Mouse (Mus musculus): ENCODE data around the gene Dusp22. TPM values are rescaled to one million over a fixed set of nuclear protein-coding genes. Genes with fewer than 3 reads are reported as not detected.

The Dusp22 gene
- total and polyA plus RNA-seq, 2 experiments from 2014 or later, result 19.8 to 22.0 TPM

DNA sequence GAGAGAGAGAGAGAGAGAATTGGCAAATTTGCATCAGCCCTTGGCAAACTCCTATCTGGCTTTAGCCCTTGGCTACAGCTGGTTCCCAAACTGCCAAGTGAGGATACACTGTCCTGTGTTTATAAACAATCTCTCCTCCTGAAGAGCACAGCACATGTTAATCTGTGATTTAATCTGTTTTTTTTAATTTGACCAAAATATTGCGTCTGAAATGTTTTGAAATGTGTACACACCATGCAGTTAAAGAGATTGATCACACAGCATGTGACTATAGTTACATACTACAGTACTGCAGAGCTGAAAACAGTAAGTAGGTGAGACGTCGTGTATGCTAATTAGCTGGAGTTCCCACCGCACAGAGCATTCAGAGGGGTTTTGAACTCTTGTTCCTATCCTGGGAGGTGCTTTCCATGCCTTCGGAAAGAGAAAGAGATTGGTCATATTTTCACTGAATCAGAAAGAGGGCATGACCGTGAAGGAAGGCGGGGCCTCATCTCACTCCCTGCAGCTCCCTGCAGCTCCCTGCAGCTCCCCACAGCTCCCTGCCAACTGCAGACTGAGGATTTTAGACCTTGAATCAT, 65.0 kb downstream of the Dusp22 start:
- TF ChIP-seq CTCF (IDR thresholded peaks at IDR 0.05; ENCODE audit: low read depth), result no peak
- no peak overlapping the region for H3K27ac ChIP-seq (ENCODE audit: low read depth, low read length)
- DNase-seq (peak; percentile 31), ATAC-seq (peak; percentile 68)
- H3K36me3 ChIP-seq (ENCODE audit: insufficient read depth), result no peaks in the 10 kb centered on the region
- 19% methylated on average over 7 of the region's 7 CpGs for WGBS
- no peak overlapping the region; the same call in 1 of the 2 replicates for H3K4me3 ChIP-seq (ENCODE audit: low read depth, low read length)
- H3K27me3 ChIP-seq (ENCODE audit: insufficient read depth, low read length), result no peaks in the 10 kb centered on the region; the same call in 1 of the 2 replicates
- no peaks in the 10 kb centered on the region for H3K9me3 ChIP-seq (ENCODE audit: low read length)
- H3K9ac ChIP-seq, result no peak overlapping the region
- peak overlapping the region; percentile 22 for H3K4me2 ChIP-seq (ENCODE audit: low read depth)
- H3K4me1 ChIP-seq (ENCODE audit: insufficient read depth), result no peaks in the 10 kb centered on the region

DNA sequence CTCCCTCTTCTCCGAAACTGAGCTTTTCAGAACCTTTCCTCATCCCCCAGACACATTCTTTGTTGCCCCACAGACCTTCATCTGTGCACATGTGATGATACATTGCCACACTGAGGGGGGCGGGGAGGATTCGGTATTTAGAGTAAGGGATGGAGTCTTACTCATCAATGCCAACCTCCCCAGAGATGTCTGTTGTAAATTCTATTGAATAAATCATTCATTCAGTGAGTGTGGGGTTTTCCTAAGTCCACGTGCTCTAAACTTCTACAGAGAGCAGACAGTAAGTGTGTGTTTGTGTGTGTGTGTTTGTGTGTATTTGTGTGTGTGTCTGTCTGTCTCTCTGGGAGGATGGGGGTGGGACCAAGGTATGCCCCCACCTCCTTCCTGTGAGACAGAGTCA, 67.1 kb downstream of the Dusp22 start:
- WGBS, result 95% methylated on average over 4 of the region's 4 CpGs
- no peak for ATAC-seq

DNA sequence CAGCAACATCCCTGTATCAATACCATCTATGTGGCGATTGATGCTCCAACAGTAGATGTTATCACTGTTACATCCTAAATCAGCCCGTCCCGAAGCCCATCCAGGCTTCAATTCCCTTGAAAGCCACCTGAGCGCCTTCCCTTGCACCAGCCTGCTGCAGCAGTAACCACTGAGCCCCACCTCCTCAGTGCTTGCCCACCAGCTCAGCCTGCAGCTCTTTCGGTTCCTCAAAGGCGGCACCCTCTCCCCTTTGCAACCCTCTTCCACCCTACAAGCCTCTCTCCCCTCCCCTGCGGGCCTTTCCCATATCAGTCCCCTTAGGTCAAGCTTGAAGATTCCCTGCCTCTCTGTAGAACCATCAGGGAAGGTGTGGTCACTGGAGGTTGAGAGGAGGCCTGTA, 68.4 kb downstream of the Dusp22 start:
- TF ChIP-seq CTCF (IDR thresholded peaks at IDR 0.05; ENCODE audit: low read depth), result no peak
- Histone ChIP-seq H3K9me3 (ENCODE audit: low read length) (no peaks in the 10 kb centered on the region), H3K27me3 (ENCODE audit: insufficient read depth, low read length) (no peaks in the 10 kb centered on the region; the same call in 1 of the 2 replicates), H3K4me1 (ENCODE audit: insufficient read depth) (no peaks in the 10 kb centered on the region), H3K27ac (ENCODE audit: low read depth, low read length) (no peak overlapping the region), H3K4me3 (ENCODE audit: low read depth, low read length) (no peak overlapping the region), H3K36me3 (ENCODE audit: insufficient read depth) (no peaks in the 10 kb centered on the region), H3K4me2 (ENCODE audit: low read depth) (no peak overlapping the region), H3K9ac (no peak overlapping the region)
- DNase-seq, result no peak
- ATAC-seq, result no peak
- WGBS, result 94% methylated on average over 7 of the region's 7 CpGs

More for the DNA sequence above, 67.1 kb downstream of the Dusp22 start:
- no peak overlapping the region for H3K27ac ChIP-seq (ENCODE audit: low read depth, low read length)
- H3K4me1 ChIP-seq (ENCODE audit: insufficient read depth), result no peaks in the 10 kb centered on the region
- H3K4me2 ChIP-seq (ENCODE audit: low read depth), result no peak overlapping the region
- H3K4me3 ChIP-seq (ENCODE audit: low read depth, low read length), result no peak overlapping the region
- no peak for TF ChIP-seq CTCF (IDR thresholded peaks at IDR 0.05; ENCODE audit: low read depth)
- no peaks in the 10 kb centered on the region for H3K9me3 ChIP-seq (ENCODE audit: low read length)
- H3K27me3 ChIP-seq (ENCODE audit: insufficient read depth, low read length), result no peaks in the 10 kb centered on the region; the same call in 1 of the 2 replicates
- no peak for DNase-seq
- H3K36me3 ChIP-seq (ENCODE audit: insufficient read depth), result no peaks in the 10 kb centered on the region
- H3K9ac ChIP-seq, result no peak overlapping the region

DNA sequence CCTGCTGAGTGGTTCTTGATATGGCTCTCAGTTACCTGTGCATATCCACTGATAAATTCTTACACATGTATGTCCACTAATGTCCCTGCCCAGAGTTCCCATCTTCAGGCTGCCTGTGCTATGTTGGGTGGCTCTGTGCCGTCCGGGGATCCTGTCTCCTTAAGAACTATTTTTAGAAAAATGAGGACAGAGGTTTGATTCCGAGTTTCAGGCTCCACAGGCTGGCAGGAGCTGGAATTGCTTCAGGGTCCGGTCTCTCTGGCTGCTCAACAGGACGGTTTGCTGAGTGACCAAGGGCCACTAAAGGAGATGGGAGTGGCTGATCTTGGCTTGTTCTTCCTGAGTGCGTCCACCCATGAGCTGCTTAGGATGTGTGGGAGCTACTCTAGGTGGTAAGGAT, 69.4 kb downstream of the Dusp22 start:
- ATAC-seq (no peak), DNase-seq (no peak)
- H3K9ac ChIP-seq, result no peak overlapping the region
- H3K9me3 ChIP-seq (ENCODE audit: low read length), result no peaks in the 10 kb centered on the region
- no peak overlapping the region for H3K4me2 ChIP-seq (ENCODE audit: low read depth)
- no peaks in the 10 kb centered on the region for H3K4me1 ChIP-seq (ENCODE audit: insufficient read depth)
- TF ChIP-seq CTCF (IDR thresholded peaks at IDR 0.05; ENCODE audit: low read depth), result 0 out of 2 replicates have a peak, but pooled peaks have one; percentile 4
- H3K36me3 ChIP-seq (ENCODE audit: insufficient read depth), result no peaks in the 10 kb centered on the region
- no peak overlapping the region for H3K27ac ChIP-seq (ENCODE audit: low read depth, low read length)
- 58% methylated on average over 6 of the region's 6 CpGs for WGBS
- no peak overlapping the region for H3K4me3 ChIP-seq (ENCODE audit: low read depth, low read length)
- no peaks in the 10 kb centered on the region; the same call in 1 of the 2 replicates for H3K27me3 ChIP-seq (ENCODE audit: insufficient read depth, low read length)

DNA sequence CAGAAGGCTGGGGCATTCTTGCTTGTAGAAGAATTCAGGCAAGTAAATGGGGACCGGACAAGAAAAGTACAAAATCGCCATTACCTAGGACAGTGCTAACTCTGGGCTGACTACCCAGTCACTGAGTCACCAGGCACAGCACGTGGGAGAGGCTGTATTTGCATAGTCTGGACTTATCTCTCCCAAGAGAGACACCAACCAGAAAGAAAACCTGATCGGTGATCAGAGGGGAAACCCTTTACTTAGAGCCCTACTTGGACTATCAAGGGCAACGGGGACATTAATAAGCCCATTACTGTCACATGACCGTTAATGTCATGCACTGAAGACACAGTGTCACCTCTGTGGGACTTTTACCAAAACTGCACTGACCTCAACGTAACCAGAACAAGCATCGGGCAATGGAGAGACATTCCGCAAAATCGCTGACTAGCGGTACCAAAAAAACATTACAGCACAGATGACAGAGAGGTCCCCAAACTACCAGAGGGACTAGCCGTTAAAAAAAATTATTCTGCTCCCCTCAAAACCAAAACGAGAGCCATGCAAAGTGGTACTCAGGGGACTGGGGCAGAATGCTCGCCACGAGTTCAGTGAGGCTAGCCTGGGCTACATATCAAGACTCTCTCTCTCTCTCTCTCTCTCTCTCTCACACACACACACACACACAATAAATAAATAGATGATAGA, 70.5 kb downstream of the Dusp22 start:
- TF ChIP-seq CTCF (IDR thresholded peaks at IDR 0.05; ENCODE audit: low read depth), result no peak
- H3K4me3 ChIP-seq (ENCODE audit: low read depth, low read length), result no peak overlapping the region
- H3K9me3 ChIP-seq (ENCODE audit: low read length), result no peaks in the 10 kb centered on the region
- no peak overlapping the region for H3K27ac ChIP-seq (ENCODE audit: low read depth, low read length)
- no peak overlapping the region for H3K4me2 ChIP-seq (ENCODE audit: low read depth)
- no peaks in the 10 kb centered on the region; the same call in 1 of the 2 replicates for H3K27me3 ChIP-seq (ENCODE audit: insufficient read depth, low read length)
- DNase-seq (no peak), ATAC-seq (no peak)
- WGBS, result 89% methylated on average over 15 of the region's 15 CpGs
- H3K36me3 ChIP-seq (ENCODE audit: insufficient read depth), result no peaks in the 10 kb centered on the region
- no peak overlapping the region for H3K9ac ChIP-seq
- no peaks in the 10 kb centered on the region for H3K4me1 ChIP-seq (ENCODE audit: insufficient read depth)

DNA sequence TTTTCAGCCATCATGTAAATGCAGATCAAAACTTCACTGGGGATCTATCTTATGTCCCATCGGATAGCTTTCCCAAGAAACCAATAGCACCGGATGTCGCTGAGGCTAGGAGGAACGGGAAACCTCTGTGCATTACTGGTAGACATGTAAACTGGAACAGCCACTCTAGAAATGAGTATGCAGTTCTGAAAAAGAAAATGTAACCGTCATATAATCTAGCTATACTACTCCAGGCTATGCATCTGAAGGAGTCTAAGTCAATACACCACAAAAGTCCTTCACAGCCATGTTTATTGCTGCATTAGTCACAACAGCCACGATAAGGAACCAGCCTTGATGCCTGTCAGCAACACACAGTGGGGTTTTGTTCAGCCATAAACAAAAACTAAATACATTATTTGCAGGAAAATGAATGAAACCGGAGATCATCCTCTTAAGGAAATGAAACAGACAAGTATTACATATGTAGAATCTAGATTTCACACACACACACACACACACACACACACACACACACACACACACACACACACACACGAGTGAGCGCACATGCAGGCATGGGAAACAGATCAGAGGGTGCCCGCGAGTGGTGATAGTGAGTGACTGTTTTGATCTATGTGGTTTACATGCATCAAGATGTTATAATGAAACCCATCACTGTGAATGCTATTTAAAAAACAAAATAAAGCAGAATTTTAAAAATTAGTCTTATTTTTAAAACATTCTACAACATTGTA, 73.1 kb downstream of the Dusp22 start:
- Histone ChIP-seq H3K4me2 (ENCODE audit: low read depth) (no peak overlapping the region), H3K27me3 (ENCODE audit: insufficient read depth, low read length) (no peaks in the 10 kb centered on the region; the same call in 1 of the 2 replicates), H3K27ac (ENCODE audit: low read depth, low read length) (no peak overlapping the region), H3K4me3 (ENCODE audit: low read depth, low read length) (no peak overlapping the region), H3K4me1 (ENCODE audit: insufficient read depth) (no peaks in the 10 kb centered on the region), H3K36me3 (ENCODE audit: insufficient read depth) (no peaks in the 10 kb centered on the region), H3K9me3 (ENCODE audit: low read length) (no peaks in the 10 kb centered on the region), H3K9ac (no peak overlapping the region)
- no peak for DNase-seq
- no peak for ATAC-seq
- 86% methylated on average over 11 of the region's 11 CpGs for WGBS
- TF ChIP-seq CTCF (IDR thresholded peaks at IDR 0.05; ENCODE audit: low read depth), result no peak

DNA sequence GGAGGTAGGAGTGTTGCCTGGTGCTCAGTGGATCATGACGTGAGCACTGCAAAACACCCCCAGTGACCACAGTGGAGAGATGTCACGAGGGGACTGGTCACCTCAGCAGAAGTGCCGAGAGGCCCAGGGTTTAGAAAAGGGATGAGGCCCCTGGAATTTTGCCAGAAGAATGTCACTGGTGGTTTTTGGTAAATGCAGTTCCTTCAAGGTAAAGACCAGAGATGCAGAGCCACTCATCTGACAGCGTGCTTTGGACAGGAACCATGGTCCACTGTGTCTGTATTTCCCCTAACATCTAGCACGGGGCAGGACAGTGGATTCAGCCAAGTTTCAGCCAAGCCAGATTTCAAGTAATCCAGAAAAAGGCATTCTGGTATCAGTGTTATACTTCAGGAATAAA, 76.9 kb downstream of the Dusp22 start:
- WGBS, result 84% methylated on average over 5 of the region's 5 CpGs

More for the DNA sequence above, 76.9 kb downstream of the Dusp22 start:
- no peak overlapping the region for H3K27ac ChIP-seq (ENCODE audit: low read depth, low read length)
- no peaks in the 10 kb centered on the region for H3K4me1 ChIP-seq (ENCODE audit: insufficient read depth)
- H3K9ac ChIP-seq, result no peak overlapping the region
- H3K9me3 ChIP-seq (ENCODE audit: low read length), result no peaks in the 10 kb centered on the region
- H3K4me3 ChIP-seq (ENCODE audit: low read depth, low read length), result no peak overlapping the region
- no peaks in the 10 kb centered on the region for H3K36me3 ChIP-seq (ENCODE audit: insufficient read depth)
- H3K27me3 ChIP-seq (ENCODE audit: insufficient read depth, low read length), result no peaks in the 10 kb centered on the region
- no peak overlapping the region for H3K4me2 ChIP-seq (ENCODE audit: low read depth)
- ATAC-seq (no peak), DNase-seq (no peak)
- no peak for TF ChIP-seq CTCF (IDR thresholded peaks at IDR 0.05; ENCODE audit: low read depth)
